Mouse (Mus musculus): ENCODE measurements around the gene C530008M17Rik.

GRCm38 (mm10) chr5:76752351-76752750 is 96.0 kb downstream of the C530008M17Rik start:
- TF ChIP-seq CTCF (IDR thresholded peaks at IDR 0.05; ENCODE audit: low read depth, low read length) = no peak
- no peak for TF ChIP-seq POLR2A (IDR thresholded peaks at IDR 0.05; ENCODE audit: borderline replicate concordance, low read depth, low read length)

Measured in bone marrow macrophage, adult 2 months (primary cell).